Mouse (Mus musculus): ENCODE measurements around the gene Abhd16b.

DNA sequence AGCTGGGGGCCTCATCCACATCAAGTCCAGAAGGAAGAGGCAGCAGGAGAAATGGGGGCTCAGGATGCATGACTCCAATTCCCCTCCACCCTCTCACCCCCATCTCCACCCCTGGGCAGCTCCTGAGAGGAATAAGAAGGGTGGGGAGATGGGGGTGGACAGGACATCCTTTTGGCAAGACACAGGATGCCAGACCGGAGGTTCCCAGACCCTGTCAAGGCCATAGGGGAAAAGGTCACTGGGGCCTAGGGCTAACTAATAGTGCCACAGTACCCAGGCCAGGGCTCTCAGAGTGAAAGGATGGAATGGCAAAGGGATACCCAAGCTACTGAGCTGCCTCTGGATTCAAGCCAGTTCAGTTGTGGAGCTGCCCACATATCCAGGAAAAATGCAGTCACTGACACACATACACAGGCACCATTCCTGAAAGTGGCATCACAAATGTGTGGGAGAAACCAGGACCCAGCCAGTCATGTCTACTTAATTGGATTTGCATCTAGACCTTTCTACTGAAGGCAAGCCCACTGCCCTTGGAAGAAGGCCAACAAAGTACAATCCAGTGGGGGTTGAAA is 20.7 kb upstream of the Abhd16b start:
- TF ChIP-seq CTCF (conservative IDR thresholded peaks at IDR 0.05; ENCODE audit: insufficient read depth, insufficient read length, low read depth, low read length), result no peak
- no peak for TF ChIP-seq POLR2A (IDR thresholded peaks at IDR 0.05; ENCODE audit: low read depth, low read length)

Data from kidney, adult 2 months (tissue).